Mouse (Mus musculus) hindbrain, embryonic 15.5 days (tissue): ENCODE measurements around the gene Zyg11a. TPM values are rescaled to one million over a fixed set of nuclear protein-coding genes. Genes with fewer than 3 reads are reported as not detected.

Source experiments
- ATAC-seq: fragments of 200-750 bp; cut with Nextera tagmentation; 2 replicates; pipeline ENCODE4 v1.8.0; 2017; ENCODE audit warnings: low read depth, moderate number of reproducible peaks, moderate TSS enrichment; ENCODE audit not compliant: low FRiP score
- H3K27ac ChIP-seq: fragments of 300-500 bp; sonication (generic); replicated peaks from 2 replicates; pipeline ENCODE4 v1.5.1; 2015; ENCODE audit warnings: mild to moderate bottlenecking, inconsistent platforms
- H3K27me3 ChIP-seq: fragments of 300-500 bp; sonication (generic); 2 replicates; pipeline ENCODE4 v1.6.1; 2015; ENCODE audit warnings: control low read depth, inconsistent platforms
- H3K36me3 ChIP-seq: fragments of 300-500 bp; sonication (generic); 2 replicates; pipeline ENCODE4 v1.6.1; 2015; ENCODE audit warnings: control low read depth, inconsistent platforms
- H3K4me1 ChIP-seq: fragments of 300-500 bp; sonication (generic); replicated peaks from 2 replicates; pipeline ENCODE4 v1.6.1; 2015; ENCODE audit warnings: control low read depth, inconsistent platforms
- H3K4me2 ChIP-seq: fragments of 300-500 bp; sonication (generic); 2 replicates; pipeline ENCODE4 v1.6.1; 2015; ENCODE audit warnings: moderate library complexity, mild to moderate bottlenecking, inconsistent platforms
- H3K4me3 ChIP-seq: fragments of 300-500 bp; sonication (generic); 2 replicates; pipeline ENCODE4 v1.5.1; 2015; ENCODE audit warnings: mild to moderate bottlenecking, inconsistent platforms
- H3K9ac ChIP-seq: fragments of 300-500 bp; sonication (generic); 2 replicates; pipeline ENCODE4 v1.6.1; 2015; ENCODE audit warnings: inconsistent platforms
- H3K9me3 ChIP-seq: fragments of 300-500 bp; sonication (generic); 2 replicates; pipeline ENCODE4 v1.6.1; 2016; ENCODE audit warnings: control low read depth, inconsistent platforms
- WGBS: fragments of 180-500 bp; shearing (Covaris S2); methylation state at CpG from one replicate; pipeline ENCODE4 v1.1.7; 2015; 5-methylcytosine and 5-hydroxymethylcytosine counted together
- polyA plus RNA-seq: library from polyadenylated mRNA; unstranded; fragments of >200 nt; fragmentation: Nextera tagmentation; extraction: Ambion mirVana; gene quantifications from 2 replicates; pipeline ENCODE4 v1.2.1, GENCODE M21; 2015

Zyg11a gene
- polyA plus RNA-seq, result 0.06 and 0.10 TPM in 2 replicates

DNA sequence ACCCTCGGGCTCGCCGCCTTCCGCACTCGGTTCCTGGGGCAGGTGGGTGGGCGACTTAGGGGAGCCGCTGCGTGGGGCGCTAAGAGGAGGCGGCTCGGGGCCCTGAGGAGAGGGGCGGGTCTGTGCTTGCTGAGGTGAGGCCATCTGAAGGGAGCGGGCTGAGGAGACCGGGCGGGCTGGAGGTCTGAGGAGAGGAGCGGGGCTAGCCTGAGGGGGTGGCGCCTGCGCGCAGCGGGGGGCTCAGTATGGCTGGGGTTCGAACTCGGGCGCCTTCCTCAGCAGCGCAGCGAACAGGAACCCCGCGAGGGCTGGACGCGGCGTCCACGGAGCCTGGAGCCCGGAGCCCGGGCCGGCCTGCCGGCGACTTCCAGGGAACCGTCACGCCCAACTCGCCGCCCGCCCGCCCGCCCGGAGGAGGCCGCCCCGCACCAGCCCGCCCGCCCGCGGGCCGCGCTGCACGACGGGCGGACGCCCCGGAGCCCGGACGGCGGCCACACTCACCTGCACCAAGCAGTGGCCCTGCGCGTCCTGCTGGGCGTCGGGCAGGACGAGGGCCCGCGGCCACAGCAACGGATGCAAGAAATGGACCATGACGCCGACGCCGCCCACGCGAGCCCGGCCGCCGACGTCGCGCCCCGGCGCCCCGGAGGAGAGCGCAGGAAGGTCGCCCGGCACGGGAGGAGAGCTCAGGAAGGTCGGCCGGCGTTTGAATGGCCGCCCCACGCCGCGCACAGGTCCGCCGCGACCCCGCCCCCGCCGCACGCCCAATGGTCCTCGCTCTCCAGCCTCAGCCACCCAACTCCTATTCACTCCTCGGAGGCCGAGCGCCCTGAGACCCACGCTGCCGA is at the start of gene Zyg11a:
Zyg11a (minus strand) TSS at position 717 of the 848 bp plus-strand sequence.
- Histone ChIP-seq H3K27me3 (peaks cover 41% of the 10 kb centered on the region), H3K9me3 (no peaks in the 10 kb centered on the region), H3K4me3 (peak within 1 kb of the TSS; percentile 39), H3K27ac (no peak within 1 kb of the TSS), H3K9ac (no peak within 1 kb of the TSS), H3K4me1 (peaks cover 8% of the 10 kb centered on the region; the same call in 1 of the 2 replicates), H3K4me2 (peak within 1 kb of the TSS; percentile 58), H3K36me3 (no peaks in the 10 kb centered on the region)
- no peak for ATAC-seq
- WGBS, result 2% methylated on average over 96 of the region's 107 CpGs

DNA sequence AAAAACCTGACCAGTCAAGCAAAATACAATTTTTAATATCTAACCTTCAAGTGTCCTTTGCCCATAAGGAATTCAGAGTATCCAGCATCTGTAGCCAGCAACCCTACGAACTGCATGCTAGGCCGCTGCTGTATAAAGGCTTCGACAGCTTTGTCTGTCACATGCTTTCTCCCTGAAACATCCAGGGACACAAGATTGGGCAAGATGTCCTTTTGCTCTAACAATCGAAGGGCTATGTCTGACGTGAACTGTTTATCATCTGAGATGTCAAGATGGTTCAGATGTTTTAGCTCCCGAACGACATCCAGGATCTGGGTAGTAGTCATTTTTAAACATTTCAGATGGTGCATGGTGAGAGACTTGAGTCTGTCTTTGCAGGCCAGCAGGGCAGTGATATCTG is 47.9 kb upstream of the Zyg11a start:
- Histone ChIP-seq H3K4me2 (no peak overlapping the region), H3K36me3 (peaks cover 48% of the 10 kb centered on the region), H3K27ac (no peak overlapping the region), H3K9me3 (no peaks in the 10 kb centered on the region), H3K27me3 (no peaks in the 10 kb centered on the region), H3K4me1 (no peaks in the 10 kb centered on the region), H3K4me3 (no peak overlapping the region), H3K9ac (no peak overlapping the region)
- 95% methylated on average over 7 of the region's 7 CpGs for WGBS
- no peak for ATAC-seq

DNA sequence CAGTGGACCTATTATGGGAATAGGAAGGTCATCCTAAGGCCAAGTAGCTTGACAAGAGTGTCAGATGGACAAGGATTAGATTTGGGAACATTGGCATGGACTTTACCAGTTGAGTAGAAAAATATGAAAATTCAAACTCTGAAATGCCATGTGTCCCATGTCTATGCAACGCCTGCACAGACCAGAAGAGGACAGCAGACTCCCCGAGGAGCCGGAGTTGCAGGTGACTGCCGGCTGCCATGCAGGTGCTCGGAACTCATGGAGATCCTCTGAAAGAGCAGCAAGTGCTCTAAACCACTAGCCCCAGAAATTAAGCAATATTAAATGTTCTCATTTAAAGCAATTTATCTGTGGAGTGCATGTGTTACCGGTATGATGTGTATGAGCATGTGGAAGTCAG is 35.5 kb upstream of the Zyg11a start:
- Histone ChIP-seq H3K9me3 (no peaks in the 10 kb centered on the region), H3K36me3 (peaks cover 74% of the 10 kb centered on the region)
- 93% methylated on average over 6 of the region's 6 CpGs for WGBS

GRCm38 (mm10) chr4:108250501-108250900 is 32.7 kb upstream of the Zyg11a start:
- H3K27me3 ChIP-seq, result no peaks in the 10 kb centered on the region
- H3K9me3 ChIP-seq, result no peaks in the 10 kb centered on the region
- H3K36me3 ChIP-seq, result peaks cover 70% of the 10 kb centered on the region
- WGBS, result 97% methylated on average over 9 of the region's 9 CpGs
- H3K9ac ChIP-seq, result no peak overlapping the region
- H3K4me1 ChIP-seq, result no peaks in the 10 kb centered on the region
- H3K4me3 ChIP-seq, result no peak overlapping the region
- ATAC-seq, result no peak
- no peak overlapping the region for H3K4me2 ChIP-seq
- H3K27ac ChIP-seq, result no peak overlapping the region

More for the DNA sequence above, 35.5 kb upstream of the Zyg11a start:
- Histone ChIP-seq H3K4me2 (no peak overlapping the region), H3K27ac (no peak overlapping the region), H3K4me3 (no peak overlapping the region), H3K27me3 (no peaks in the 10 kb centered on the region), H3K4me1 (no peaks in the 10 kb centered on the region), H3K9ac (no peak overlapping the region)
- ATAC-seq, result no peak

GRCm38 (mm10) chr4:108249314-108249713 is 31.5 kb upstream of the Zyg11a start:
- no peak overlapping the region for H3K27ac ChIP-seq
- H3K27me3 ChIP-seq, result no peaks in the 10 kb centered on the region
- no peak overlapping the region for H3K4me3 ChIP-seq
- H3K4me1 ChIP-seq, result no peaks in the 10 kb centered on the region
- 89% methylated on average over 3 of the region's 3 CpGs for WGBS
- no peaks in the 10 kb centered on the region for H3K9me3 ChIP-seq
- no peak overlapping the region for H3K4me2 ChIP-seq
- peaks cover 71% of the 10 kb centered on the region for H3K36me3 ChIP-seq
- H3K9ac ChIP-seq, result no peak overlapping the region
- no peak for ATAC-seq

GRCm38 (mm10) chr4:108233654-108234053 is 15.8 kb upstream of the Zyg11a start:
- Histone ChIP-seq H3K9ac (no peak overlapping the region), H3K36me3 (peaks cover 77% of the 10 kb centered on the region), H3K27me3 (no peaks in the 10 kb centered on the region), H3K27ac (no peak overlapping the region), H3K4me1 (no peaks in the 10 kb centered on the region), H3K9me3 (no peaks in the 10 kb centered on the region), H3K4me3 (no peak overlapping the region), H3K4me2 (no peak overlapping the region)
- WGBS, result 94% methylated on average over 3 of the region's 3 CpGs
- ATAC-seq, result no peak

DNA sequence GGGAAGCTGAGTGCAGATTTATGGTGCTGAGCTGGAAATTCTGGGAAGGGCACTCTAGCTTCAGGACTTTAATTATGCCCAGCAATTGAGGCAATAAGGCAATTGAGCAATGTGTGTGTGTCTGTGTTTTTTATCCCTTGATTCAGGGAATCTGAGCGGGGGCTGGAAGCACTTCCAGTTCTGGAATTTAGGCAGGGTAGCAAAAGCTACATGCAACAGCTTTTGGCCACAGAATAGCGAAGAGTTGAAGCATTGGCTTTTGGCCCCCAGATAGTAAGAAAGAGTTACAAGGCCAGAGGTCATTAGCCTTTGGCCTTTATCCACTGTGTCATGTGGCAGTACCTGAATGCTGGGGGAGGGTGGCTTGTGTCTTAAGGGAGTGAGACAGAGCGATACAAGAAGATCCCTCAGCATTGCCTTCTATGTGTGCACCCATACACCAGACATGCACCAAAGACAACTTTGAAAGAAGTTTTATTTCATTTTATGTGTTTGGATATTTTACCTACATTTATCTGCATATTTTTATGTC is 7.6 kb upstream of the Zyg11a start:
- no peak for ATAC-seq
- 47% methylated on average over 3 of the region's 3 CpGs for WGBS

DNA sequence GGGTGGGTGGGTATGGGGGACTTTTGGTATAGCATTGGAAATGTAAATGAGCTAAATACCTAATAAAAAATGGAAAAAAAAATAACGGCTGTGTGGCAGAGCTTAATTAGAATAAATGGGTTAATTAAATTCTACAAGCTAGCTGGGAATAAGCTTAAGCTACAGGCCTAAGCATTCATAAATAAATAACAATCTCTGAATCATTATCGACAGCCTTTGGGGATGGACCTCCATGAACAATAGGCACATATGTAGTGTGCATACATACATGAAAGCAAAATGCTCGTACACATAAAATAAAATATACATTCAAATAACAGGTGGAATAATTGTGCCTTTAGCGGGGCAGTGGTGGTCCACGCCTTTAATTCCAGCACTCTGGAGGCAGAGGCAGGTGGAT is 4.7 kb upstream of the Zyg11a start:
- no peak overlapping the region for H3K9ac ChIP-seq
- no peak overlapping the region for H3K4me2 ChIP-seq
- no peaks in the 10 kb centered on the region for H3K9me3 ChIP-seq
- no peaks in the 10 kb centered on the region for H3K36me3 ChIP-seq
- peaks cover 24% of the 10 kb centered on the region for H3K27me3 ChIP-seq
- H3K4me1 ChIP-seq, result peaks cover 4% of the 10 kb centered on the region; the same call in 1 of the 2 replicates
- 77% methylated on average over 5 of the region's 5 CpGs for WGBS
- no peak for ATAC-seq
- no peak overlapping the region for H3K27ac ChIP-seq
- H3K4me3 ChIP-seq, result no peak overlapping the region

More for the DNA sequence above, 7.6 kb upstream of the Zyg11a start:
- Histone ChIP-seq H3K27ac (no peak overlapping the region), H3K27me3 (no peaks in the 10 kb centered on the region), H3K36me3 (peaks cover 5% of the 10 kb centered on the region; the same call in 1 of the 2 replicates), H3K9me3 (no peaks in the 10 kb centered on the region), H3K9ac (no peak overlapping the region), H3K4me1 (no peaks in the 10 kb centered on the region), H3K4me2 (no peak overlapping the region), H3K4me3 (no peak overlapping the region)

- Histone ChIP-seq H3K27ac (no peak overlapping the region), H3K9me3 (no peaks in the 10 kb centered on the region), H3K27me3 (peaks cover 41% of the 10 kb centered on the region), H3K4me1 (peaks cover 8% of the 10 kb centered on the region; the same call in 1 of the 2 replicates), H3K4me2 (no peak overlapping the region), H3K36me3 (no peaks in the 10 kb centered on the region), H3K9ac (no peak overlapping the region), H3K4me3 (no peak overlapping the region)
- 13% methylated on average over 9 of the region's 9 CpGs for WGBS
- ATAC-seq, result no peak
Observed at GRCm38 (mm10) chr4:108219019-108219418, 1.2 kb upstream of the Zyg11a start.

DNA sequence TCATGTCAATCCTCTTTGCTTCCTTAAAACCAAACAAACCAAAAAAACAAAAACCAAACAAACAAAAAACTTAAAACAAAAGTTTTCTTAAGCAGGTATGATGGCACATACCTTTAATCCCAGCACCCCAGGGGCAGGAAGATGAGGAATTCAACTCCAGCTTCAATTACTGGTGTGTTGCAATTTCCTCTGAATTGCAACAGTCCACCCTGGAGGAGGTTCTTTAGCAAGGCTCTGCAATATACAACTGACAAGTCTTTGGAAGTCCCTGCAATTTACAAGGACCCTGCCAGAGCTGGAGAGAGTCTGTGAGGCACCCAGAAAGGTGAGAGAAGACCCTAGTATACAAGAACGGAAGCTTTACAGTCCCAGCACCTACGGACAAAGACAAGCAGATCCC is 4.8 kb downstream of the Zyg11a start:
- Histone ChIP-seq H3K4me3 (no peak overlapping the region), H3K4me1 (peaks cover 8% of the 10 kb centered on the region; the same call in 1 of the 2 replicates), H3K9me3 (no peaks in the 10 kb centered on the region), H3K36me3 (no peaks in the 10 kb centered on the region), H3K27ac (no peak overlapping the region), H3K9ac (no peak overlapping the region), H3K27me3 (peaks cover 23% of the 10 kb centered on the region), H3K4me2 (no peak overlapping the region)
- WGBS, result 83% methylated on average over 2 of the region's 2 CpGs
- ATAC-seq, result no peak

GRCm38 (mm10) chr4:108204629-108205028 is 13.2 kb downstream of the Zyg11a start:
- Histone ChIP-seq H3K4me3 (no peak overlapping the region), H3K4me2 (no peak overlapping the region), H3K9me3 (no peaks in the 10 kb centered on the region), H3K9ac (no peak overlapping the region), H3K4me1 (no peaks in the 10 kb centered on the region), H3K27ac (no peak overlapping the region), H3K27me3 (no peaks in the 10 kb centered on the region), H3K36me3 (no peaks in the 10 kb centered on the region)
- no peak for ATAC-seq
- 94% methylated on average over 6 of the region's 6 CpGs for whole genome bisulfite sequencing

GRCm38 (mm10) chr4:108199236-108199635 is 18.6 kb downstream of the Zyg11a start:
- no peak for ATAC-seq
- Histone ChIP-seq H3K9me3 (no peaks in the 10 kb centered on the region), H3K9ac (no peak overlapping the region), H3K27me3 (no peaks in the 10 kb centered on the region), H3K27ac (no peak overlapping the region), H3K4me1 (no peaks in the 10 kb centered on the region), H3K36me3 (no peaks in the 10 kb centered on the region), H3K4me3 (no peak overlapping the region), H3K4me2 (no peak overlapping the region)
- WGBS, result 78% methylated on average over 2 of the region's 2 CpGs
